Mouse (Mus musculus): Measurements from ENCODE around the gene Gnb4. TPM values are rescaled to one million over a fixed set of nuclear protein-coding genes. Genes with fewer than 3 reads are reported as not detected.
A peak's percentile ranks its signal among the peaks of the same experiment; 100 is the strongest.

The Gnb4 gene
- polyA plus RNA-seq, 1 experiment from 2014 or later: 85.0 TPM

DNA sequence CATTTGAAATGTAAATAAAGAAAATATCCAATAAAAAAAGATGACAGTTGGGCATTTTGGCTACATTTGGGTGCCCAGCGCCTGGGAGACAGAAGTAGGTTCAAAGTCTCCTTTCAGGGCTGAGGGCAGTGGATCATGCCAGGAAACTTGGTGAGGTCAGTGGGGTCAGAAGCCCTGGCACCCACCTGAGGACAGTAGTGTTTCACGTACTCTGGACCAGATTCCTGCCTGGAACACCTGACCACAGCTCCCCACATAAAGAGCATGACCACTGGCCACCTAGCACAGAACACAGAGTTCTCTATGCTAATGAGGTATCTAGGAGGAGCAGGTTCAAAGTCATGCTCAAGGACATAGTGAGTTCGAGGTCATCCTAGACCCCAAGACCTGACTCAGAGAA, 41.2 kb downstream of the Gnb4 start:
- Histone ChIP-seq H3K27me3 (replicated peaks; ENCODE audit: control insufficient read depth, insufficient read depth, low read length) (no peaks in the 10 kb centered on the region), H3K9ac (ENCODE audit: low read depth, low read length) (no peak overlapping the region), H3K9me3 (ENCODE audit: control insufficient read depth, low read length) (no peaks in the 10 kb centered on the region), H3K4me2 (ENCODE audit: low read depth, low read length) (no peak overlapping the region), H3K4me3 (ENCODE audit: low read depth, low read length) (no peak overlapping the region), H3K36me3 (ENCODE audit: control insufficient read depth, insufficient read depth, low read length) (peaks cover 59% of the 10 kb centered on the region), H3K27ac (replicated peaks; ENCODE audit: low read depth, low read length) (no peak overlapping the region), H3K4me1 (ENCODE audit: control insufficient read depth, insufficient read depth, low read length) (no peaks in the 10 kb centered on the region)
- DNase-seq (ENCODE audit: low spot score) (no peak), ATAC-seq (ENCODE audit: low read depth) (no peak)
- 93% methylated on average over 3 of the region's 3 CpGs for WGBS

DNA sequence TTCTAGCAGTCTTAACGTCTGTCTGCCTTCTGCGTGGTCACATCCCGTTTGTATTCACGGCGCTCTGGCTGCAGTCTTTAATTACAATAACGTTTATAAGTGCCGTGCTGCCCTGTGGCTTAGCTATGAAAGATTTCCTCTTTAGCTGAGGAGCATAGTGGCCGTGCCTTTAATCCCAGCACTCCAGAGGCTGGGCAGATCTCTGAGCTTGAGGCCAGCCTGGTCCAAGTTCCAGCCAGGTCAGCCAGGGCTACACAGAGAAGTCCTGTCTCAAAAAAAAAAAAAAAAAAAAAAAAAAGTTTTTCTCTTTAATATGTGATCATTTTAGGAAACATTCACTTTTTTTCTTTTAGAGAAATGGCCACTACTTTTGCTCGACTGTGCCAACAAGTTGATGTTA, 42.5 kb downstream of the Gnb4 start:
- ATAC-seq (ENCODE audit: low read depth): no peak
- Histone ChIP-seq H3K9me3 (ENCODE audit: control insufficient read depth, low read length) (no peaks in the 10 kb centered on the region), H3K27ac (replicated peaks; ENCODE audit: low read depth, low read length) (no peak overlapping the region), H3K36me3 (ENCODE audit: control insufficient read depth, insufficient read depth, low read length) (peaks cover 67% of the 10 kb centered on the region), H3K4me3 (ENCODE audit: low read depth, low read length) (no peak overlapping the region), H3K9ac (ENCODE audit: low read depth, low read length) (no peak overlapping the region), H3K27me3 (replicated peaks; ENCODE audit: control insufficient read depth, insufficient read depth, low read length) (no peaks in the 10 kb centered on the region), H3K4me1 (ENCODE audit: control insufficient read depth, insufficient read depth, low read length) (no peaks in the 10 kb centered on the region), H3K4me2 (ENCODE audit: low read depth, low read length) (no peak overlapping the region)
- no peak for DNase-seq (ENCODE audit: low spot score)
- 62% methylated on average over 9 of the region's 9 CpGs for WGBS

DNA sequence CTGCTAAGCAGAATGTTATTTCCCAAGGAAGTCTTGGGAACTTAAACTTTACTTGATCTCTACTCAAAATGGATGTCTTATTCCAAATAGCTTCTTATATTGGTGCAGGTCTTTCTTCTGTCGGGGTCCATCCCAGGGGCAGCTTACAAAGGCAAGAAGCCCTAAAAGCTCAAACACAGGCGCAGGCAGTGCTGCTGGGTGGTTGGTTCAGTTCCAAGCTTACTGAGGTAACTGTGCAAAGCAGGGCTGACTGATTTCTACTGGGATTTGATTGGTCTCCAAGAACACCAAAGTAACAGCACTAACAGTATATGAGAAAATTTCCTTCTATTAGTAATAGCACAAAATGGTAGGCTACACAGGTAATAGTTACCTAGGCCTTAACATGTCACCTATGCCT, 43.3 kb downstream of the Gnb4 start:
- H3K9ac ChIP-seq (ENCODE audit: low read depth, low read length): no peak overlapping the region
- WGBS: 87% methylated on average over 2 of the region's 2 CpGs
- no peak overlapping the region for H3K4me3 ChIP-seq (ENCODE audit: low read depth, low read length)
- DNase-seq (ENCODE audit: low spot score) (no peak), ATAC-seq (ENCODE audit: low read depth) (no peak)
- no peak overlapping the region for H3K4me2 ChIP-seq (ENCODE audit: low read depth, low read length)
- H3K27me3 ChIP-seq (replicated peaks; ENCODE audit: control insufficient read depth, insufficient read depth, low read length): no peaks in the 10 kb centered on the region
- H3K9me3 ChIP-seq (ENCODE audit: control insufficient read depth, low read length): no peaks in the 10 kb centered on the region
- H3K4me1 ChIP-seq (ENCODE audit: control insufficient read depth, insufficient read depth, low read length): no peaks in the 10 kb centered on the region
- H3K36me3 ChIP-seq (ENCODE audit: control insufficient read depth, insufficient read depth, low read length): peaks cover 68% of the 10 kb centered on the region
- H3K27ac ChIP-seq (replicated peaks; ENCODE audit: low read depth, low read length): no peak overlapping the region

DNA sequence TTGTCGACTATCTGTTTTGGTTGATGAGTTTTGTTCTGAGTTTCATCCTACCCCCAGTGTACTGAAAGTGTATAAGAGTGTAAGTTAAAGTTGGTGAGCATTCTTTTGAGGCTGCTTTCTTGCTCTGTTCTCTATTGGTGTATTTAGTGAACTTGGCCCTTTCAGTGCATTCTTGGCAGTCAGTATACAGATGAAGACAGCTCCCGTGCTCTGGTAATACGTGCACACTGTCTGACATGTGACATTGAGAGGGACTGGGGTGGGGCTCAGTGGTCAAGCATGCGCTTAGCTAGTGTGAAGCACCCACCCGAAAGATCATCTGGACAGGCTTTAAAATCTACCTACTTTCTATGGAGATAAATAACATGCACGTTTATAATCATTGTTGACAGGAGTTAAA, 53.0 kb downstream of the Gnb4 start:
- H3K27me3 ChIP-seq (replicated peaks; ENCODE audit: control insufficient read depth, insufficient read depth, low read length): no peaks in the 10 kb centered on the region
- H3K9ac ChIP-seq (ENCODE audit: low read depth, low read length): no peak overlapping the region
- no peak overlapping the region for H3K4me3 ChIP-seq (ENCODE audit: low read depth, low read length)
- no peak for ATAC-seq (ENCODE audit: low read depth)
- no peak for DNase-seq (ENCODE audit: low spot score)
- no peaks in the 10 kb centered on the region for H3K4me1 ChIP-seq (ENCODE audit: control insufficient read depth, insufficient read depth, low read length)
- no peaks in the 10 kb centered on the region for H3K9me3 ChIP-seq (ENCODE audit: control insufficient read depth, low read length)
- H3K36me3 ChIP-seq (ENCODE audit: control insufficient read depth, insufficient read depth, low read length): peaks cover 69% of the 10 kb centered on the region
- H3K4me2 ChIP-seq (ENCODE audit: low read depth, low read length): no peak overlapping the region
- no peak overlapping the region for H3K27ac ChIP-seq (replicated peaks; ENCODE audit: low read depth, low read length)
- WGBS: 92% methylated on average over 6 of the region's 6 CpGs

DNA sequence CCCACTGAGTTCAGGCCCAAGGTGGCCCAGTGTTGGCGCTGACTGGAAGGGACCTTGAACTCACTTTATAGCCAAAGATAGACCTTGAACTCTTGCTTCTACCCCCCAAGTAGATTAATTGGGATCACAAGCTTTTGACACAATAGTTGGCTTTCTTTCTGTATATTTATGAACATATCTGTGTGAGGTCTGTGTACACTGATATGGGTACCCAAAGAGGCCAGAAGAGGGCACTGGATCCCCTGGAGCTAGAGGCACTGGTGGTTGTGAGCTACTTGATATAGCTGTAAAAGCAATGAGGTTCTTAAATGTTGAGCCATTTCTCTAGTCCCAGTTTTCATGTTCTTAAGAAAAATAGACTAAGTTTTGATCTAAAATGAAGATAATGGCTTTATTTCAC, 63.3 kb downstream of the Gnb4 start:
- Histone ChIP-seq H3K36me3 (ENCODE audit: control insufficient read depth, insufficient read depth, low read length) (peaks cover 46% of the 10 kb centered on the region), H3K4me3 (ENCODE audit: low read depth, low read length) (no peak overlapping the region), H3K4me2 (ENCODE audit: low read depth, low read length) (no peak overlapping the region), H3K9ac (ENCODE audit: low read depth, low read length) (no peak overlapping the region), H3K27me3 (replicated peaks; ENCODE audit: control insufficient read depth, insufficient read depth, low read length) (no peaks in the 10 kb centered on the region), H3K9me3 (ENCODE audit: control insufficient read depth, low read length) (no peaks in the 10 kb centered on the region), H3K27ac (replicated peaks; ENCODE audit: low read depth, low read length) (no peak overlapping the region), H3K4me1 (ENCODE audit: control insufficient read depth, insufficient read depth, low read length) (no peaks in the 10 kb centered on the region)
- ATAC-seq (ENCODE audit: low read depth) (no peak), DNase-seq (ENCODE audit: low spot score) (peak; percentile 15)
- WGBS: 100% methylated on average over 1 of the region's 1 CpGs

DNA sequence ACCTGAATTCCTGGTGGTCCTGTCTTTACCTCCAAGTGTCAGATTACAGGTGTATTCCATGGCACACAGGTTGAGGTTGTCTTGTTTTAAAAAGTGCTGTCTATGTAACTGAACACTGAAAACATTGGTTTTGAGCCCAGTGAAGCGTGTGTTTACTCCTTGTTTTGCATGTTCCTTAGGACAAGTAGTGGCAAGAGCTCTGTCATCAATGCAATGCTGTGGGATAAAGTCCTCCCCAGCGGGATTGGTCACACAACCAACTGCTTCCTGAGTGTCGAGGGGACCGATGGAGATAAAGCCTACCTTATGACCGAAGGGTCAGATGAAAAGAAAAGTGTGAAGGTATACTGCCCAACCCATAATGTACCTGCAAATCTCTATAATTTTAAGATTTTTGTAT, 78.3 kb downstream of the Gnb4 start:
- DNase-seq (ENCODE audit: low spot score) (no peak), ATAC-seq (ENCODE audit: low read depth) (no peak)
- H3K36me3 ChIP-seq (ENCODE audit: control insufficient read depth, insufficient read depth, low read length): peaks cover 64% of the 10 kb centered on the region
- no peaks in the 10 kb centered on the region for H3K4me1 ChIP-seq (ENCODE audit: control insufficient read depth, insufficient read depth, low read length)
- H3K4me2 ChIP-seq (ENCODE audit: low read depth, low read length): no peak overlapping the region
- no peak overlapping the region for H3K9ac ChIP-seq (ENCODE audit: low read depth, low read length)
- 88% methylated on average over 5 of the region's 5 CpGs for WGBS
- no peak overlapping the region for H3K27ac ChIP-seq (replicated peaks; ENCODE audit: low read depth, low read length)
- no peak overlapping the region for H3K4me3 ChIP-seq (ENCODE audit: low read depth, low read length)
- H3K27me3 ChIP-seq (replicated peaks; ENCODE audit: control insufficient read depth, insufficient read depth, low read length): no peaks in the 10 kb centered on the region
- H3K9me3 ChIP-seq (ENCODE audit: control insufficient read depth, low read length): no peaks in the 10 kb centered on the region

DNA sequence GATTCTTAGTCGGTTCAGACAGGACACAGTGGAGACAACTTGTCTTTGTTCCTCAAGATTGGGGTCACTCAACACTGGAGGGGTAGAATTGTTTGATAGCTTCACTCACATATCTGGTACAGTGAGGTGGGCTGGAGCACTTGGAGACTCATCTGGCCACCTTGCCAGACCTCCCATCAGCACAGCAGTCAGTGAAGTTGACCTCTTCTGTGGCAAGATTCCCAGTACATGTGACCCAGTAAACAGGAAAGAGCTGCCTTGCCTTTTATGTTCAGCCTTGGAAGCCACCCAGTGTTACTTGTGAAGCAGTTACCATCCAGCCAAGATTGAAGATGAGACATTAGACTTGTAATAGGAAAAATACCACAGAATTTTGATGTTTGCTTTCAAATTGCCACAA, 78.8 kb downstream of the Gnb4 start:
- ATAC-seq (ENCODE audit: low read depth) (no peak), DNase-seq (ENCODE audit: low spot score) (no peak)
- H3K4me1 ChIP-seq (ENCODE audit: control insufficient read depth, insufficient read depth, low read length): no peaks in the 10 kb centered on the region
- H3K4me2 ChIP-seq (ENCODE audit: low read depth, low read length): no peak overlapping the region
- no peak overlapping the region for H3K4me3 ChIP-seq (ENCODE audit: low read depth, low read length)
- H3K27me3 ChIP-seq (replicated peaks; ENCODE audit: control insufficient read depth, insufficient read depth, low read length): no peaks in the 10 kb centered on the region
- 71% methylated on average over 1 of the region's 1 CpGs for WGBS
- no peak overlapping the region for H3K9ac ChIP-seq (ENCODE audit: low read depth, low read length)
- no peaks in the 10 kb centered on the region for H3K9me3 ChIP-seq (ENCODE audit: control insufficient read depth, low read length)
- H3K27ac ChIP-seq (replicated peaks; ENCODE audit: low read depth, low read length): no peak overlapping the region
- peaks cover 59% of the 10 kb centered on the region for H3K36me3 ChIP-seq (ENCODE audit: control insufficient read depth, insufficient read depth, low read length)

DNA sequence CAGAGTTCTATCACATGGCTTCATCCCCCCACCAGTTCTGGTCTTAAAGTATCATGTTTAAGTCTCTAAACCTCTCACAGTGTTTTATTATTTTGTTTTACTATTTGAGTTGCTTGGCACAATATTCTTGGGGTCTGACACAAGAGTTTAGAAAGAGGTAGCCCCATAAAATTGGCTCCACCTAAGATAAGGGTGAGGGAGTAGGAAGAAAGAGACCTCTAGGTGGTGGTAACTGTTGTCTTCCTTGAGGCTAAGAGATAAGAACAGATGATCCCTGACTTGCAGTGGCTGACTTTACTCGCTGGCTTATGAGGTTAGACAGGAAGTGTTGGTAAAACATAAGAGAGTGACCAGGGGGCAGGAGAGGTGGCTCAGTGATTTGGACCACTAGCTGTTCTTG, 80.7 kb downstream of the Gnb4 start:
- DNase-seq (ENCODE audit: low spot score) (no peak), ATAC-seq (ENCODE audit: low read depth) (no peak)
- Histone ChIP-seq H3K4me2 (ENCODE audit: low read depth, low read length) (no peak overlapping the region), H3K27ac (replicated peaks; ENCODE audit: low read depth, low read length) (no peak overlapping the region), H3K36me3 (ENCODE audit: control insufficient read depth, insufficient read depth, low read length) (peaks cover 50% of the 10 kb centered on the region), H3K9ac (ENCODE audit: low read depth, low read length) (no peak overlapping the region), H3K4me3 (ENCODE audit: low read depth, low read length) (no peak overlapping the region), H3K4me1 (ENCODE audit: control insufficient read depth, insufficient read depth, low read length) (no peaks in the 10 kb centered on the region; the same call in 1 of the 2 replicates), H3K9me3 (ENCODE audit: control insufficient read depth, low read length) (no peaks in the 10 kb centered on the region), H3K27me3 (replicated peaks; ENCODE audit: control insufficient read depth, insufficient read depth, low read length) (no peaks in the 10 kb centered on the region)
- WGBS: 52% methylated on average over 1 of the region's 1 CpGs

Measured in embryonic facial prominence, embryonic 14.5 days (tissue).